Comparison of ENCODE assay signal across 7 mouse cellular contexts in the genomic region with DNA sequence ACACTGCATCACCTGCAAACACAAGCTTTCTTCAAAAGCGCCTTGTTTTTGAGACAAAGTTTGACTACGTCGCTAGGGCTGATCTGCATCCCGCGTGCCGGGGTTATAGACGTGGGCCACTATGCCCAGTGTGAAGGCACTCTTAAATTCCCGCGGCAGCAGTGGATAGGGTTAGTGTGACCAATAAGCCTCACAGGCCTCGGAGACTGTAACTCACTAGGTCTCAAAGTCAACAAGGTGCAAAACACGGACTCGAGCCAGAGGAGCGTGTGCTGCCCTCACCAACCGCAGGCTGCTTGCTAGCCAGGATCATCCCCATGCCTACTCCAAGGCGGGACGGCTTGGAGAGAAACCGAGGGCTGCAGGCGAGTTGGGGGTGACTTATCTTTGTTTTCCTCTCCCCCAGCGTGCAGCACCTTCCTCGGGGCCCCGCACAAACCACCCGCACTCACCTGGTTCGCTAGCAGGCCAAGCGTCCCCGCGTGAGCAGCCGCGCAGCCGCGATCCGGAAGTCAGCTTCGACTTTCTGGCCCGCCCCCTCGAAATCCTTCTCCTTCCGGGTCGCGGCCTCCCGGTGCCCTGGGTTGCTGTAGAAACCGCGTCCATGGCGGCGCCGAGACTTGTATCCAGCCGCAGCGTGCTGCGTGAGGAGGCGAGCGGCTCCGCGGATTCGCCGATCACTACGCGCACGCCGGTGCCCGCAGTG. TPM values are rescaled to one million over a fixed set of nuclear protein-coding genes. Genes with fewer than 3 reads are reported as not detected.
DNase-seq lines count a peak whose midpoint lies in the region; ATAC-seq lines count a peak whose summit lies in the region.

Gene Iqck, plus strand, starts transcription at position 582 of the 706 bp plus-strand sequence.

- intact Hi-C loops in gastrocnemius, postnatal 36 days (cut with DNase I): loop anchor here (5.0 kb wide), 1 partner anchor 137 kb away; no protein-coding TSS in a partner anchor
- intact Hi-C loops in left cerebral cortex, postnatal 36 days (cut with DNase I): loop anchor here (2.0 kb wide), 1 partner anchor 137 kb away; no protein-coding TSS in a partner anchor

- H3K4me3 ChIP-seq in intestine, embryonic 16.5 days (ENCODE audit: low read length): peak within 1 kb of the TSS; percentile 87
- peak within 1 kb of the TSS; percentile 89 for H3K4me3 ChIP-seq in midbrain, embryonic 11.5 days (ENCODE audit: low read depth, low read length)

- H3K27ac ChIP-seq in intestine, embryonic 16.5 days (ENCODE audit: low read length): peak within 1 kb of the TSS; percentile 65
- peak within 1 kb of the TSS; percentile 48; the same call in 1 of the 2 replicates for H3K27ac ChIP-seq in midbrain, embryonic 11.5 days (ENCODE audit: low read depth, low read length)

- under 1% methylated on average over 57 of the region's 57 CpGs for WGBS in intestine, embryonic 16.5 days
- under 1% methylated on average over 57 of the region's 57 CpGs for WGBS in midbrain, embryonic 11.5 days

- peak; percentile 98 for ATAC-seq in intestine, embryonic 16.5 days
- peak; percentile 98 for ATAC-seq in midbrain, embryonic 11.5 days (ENCODE audit: low FRiP score)

- DNase-seq in adrenal gland, adult 18-20 months (ENCODE audit: low spot score in 2 of 2): peak; percentile 91 to 93
- peak; percentile 97 for DNase-seq in embryo, embryonic 11 days
- peak; percentile 86 to 87 for DNase-seq in gastrocnemius, postnatal 36 days
- DNase-seq in left cerebral cortex, postnatal 36 days (ENCODE audit: low spot score in 2 of 2): peak; percentile 91 to 93
- peak; percentile 98 for DNase-seq in midbrain, embryonic 11.5 days (ENCODE audit: low spot score, missing footprints)
- DNase-seq in skeletal muscle tissue, adult 2 months (ENCODE audit: low read depth, low spot score): peak; percentile 73

- H3K4me1 ChIP-seq in intestine, embryonic 16.5 days (ENCODE audit: control insufficient read depth, insufficient read depth, low read length): peaks cover 10% of the 10 kb centered on the region
- H3K4me1 ChIP-seq in midbrain, embryonic 11.5 days (ENCODE audit: control insufficient read depth, insufficient read depth, low read length): peaks cover 12% of the 10 kb centered on the region

- peaks cover 2% of the 10 kb centered on the region; the same call in 1 of the 2 replicates for H3K36me3 ChIP-seq in intestine, embryonic 16.5 days (ENCODE audit: control insufficient read depth, insufficient read depth, low read length)
- H3K36me3 ChIP-seq in midbrain, embryonic 11.5 days (ENCODE audit: control insufficient read depth, insufficient read depth, low read length): peaks cover 14% of the 10 kb centered on the region

- no peaks in the 10 kb centered on the region for H3K9me3 ChIP-seq in intestine, embryonic 16.5 days (ENCODE audit: control insufficient read depth, low read length)
- H3K9me3 ChIP-seq in midbrain, embryonic 11.5 days (ENCODE audit: control insufficient read depth, low read length): no peaks in the 10 kb centered on the region

- peak within 1 kb of the TSS; percentile 79 for H3K9ac ChIP-seq in intestine, embryonic 16.5 days (ENCODE audit: low read depth, low read length)
- H3K9ac ChIP-seq in midbrain, embryonic 11.5 days (ENCODE audit: low read length): peak within 1 kb of the TSS; percentile 74

- H3K27me3 ChIP-seq in intestine, embryonic 16.5 days (replicated peaks; ENCODE audit: control insufficient read depth, insufficient read depth, low read length): no peaks in the 10 kb centered on the region
- H3K27me3 ChIP-seq in midbrain, embryonic 11.5 days (ENCODE audit: control insufficient read depth, insufficient read depth, low read length): no peaks in the 10 kb centered on the region

- H3K4me2 ChIP-seq in intestine, embryonic 16.5 days (ENCODE audit: low read depth, low read length): peak within 1 kb of the TSS; percentile 71
- peak within 1 kb of the TSS; percentile 85 for H3K4me2 ChIP-seq in midbrain, embryonic 11.5 days

RNA-seq across cellular contexts. Expression of gene Iqck, which starts in this region (rescaled TPM):
- total RNA-seq in adrenal gland, adult 18-20 months (2021): 10 to 100 TPM; 12.1 to 33.9 TPM
- under 1 TPM in 1 of 2 experiments, not detected in 1; 0.52 TPM for total RNA-seq in gastrocnemius, postnatal 36 days (2021)
- 1.5 and 1.7 TPM in 2 replicates for polyA plus RNA-seq in intestine, embryonic 16.5 days (2015; fragmentation: Nextera tagmentation; extraction: Ambion mirVana)
- total RNA-seq in left cerebral cortex, postnatal 36 days (2021): 1 to 10 TPM; 3.4 to 3.9 TPM
- 3.1 and 3.2 TPM in 2 replicates for polyA plus RNA-seq in midbrain, embryonic 11.5 days (2014; fragmentation: Nextera tagmentation; extraction: Ambion mirVana)

Comparison
In these comparisons a context has a peak if more than half of its experiments do, and no peak if none do; other contexts are left out.
1. Peak in every context shown above with its lines: DNase-seq, ATAC-seq, H3K4me3 ChIP-seq and H3K27ac ChIP-seq.
2. Peak in DNase-seq in gastrocnemius, postnatal 36 days; RNA of the gene not detected or under 1 TPM.